Mouse (Mus musculus): ENCODE measurements around the gene Mxra8. TPM values are rescaled to one million over a fixed set of nuclear protein-coding genes. Genes with fewer than 3 reads are reported as not detected.

The Mxra8 gene
- polyA plus RNA-seq (2015; fragmentation: Nextera tagmentation; extraction: Ambion mirVana) = 15.0 and 19.0 TPM in 2 replicates

- WGBS = 2% methylated on average over 16 of the region's 16 CpGs
- peak within 1 kb of the TSS; percentile 37; the same call in 1 of the 2 replicates for H3K9ac ChIP-seq (replicated peaks)
- peak; percentile 54; the same call in 1 of the 2 replicates for ATAC-seq (replicated peaks)
Observed at GRCm38 (mm10) chr4:155839483-155839910, at the start of gene Mxra8. Mxra8 (plus strand) TSS chr4:155839680.

DNA sequence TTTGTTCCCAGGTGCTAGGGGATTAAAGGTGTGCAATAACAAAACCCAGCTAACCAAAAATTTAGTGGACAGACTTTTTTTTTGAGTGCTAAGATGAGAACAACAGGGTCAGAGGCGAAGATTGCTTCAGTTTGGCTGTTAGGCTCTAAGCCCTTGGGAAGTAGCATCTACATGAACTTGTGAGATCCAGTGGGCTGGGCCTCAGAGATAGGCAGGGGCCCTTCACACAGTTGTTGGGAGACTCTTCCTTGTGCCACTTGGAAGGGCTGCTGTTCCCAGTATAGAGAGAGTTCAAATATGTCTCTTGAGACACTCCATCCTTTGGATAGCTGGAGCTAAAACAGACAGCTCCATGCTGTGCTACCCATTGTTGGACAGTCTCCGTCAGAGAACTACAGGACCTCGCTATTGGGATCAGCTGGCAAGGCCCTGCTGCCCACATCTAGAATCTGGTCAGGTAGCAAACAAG lies 49.4 kb upstream of the Mxra8 start, which contains the start of gene Ankrd65:
Ankrd65 (plus strand) TSS at position 419 of the 469 bp plus-strand sequence.
- WGBS = 82% methylated on average over 3 of the region's 3 CpGs
- Histone ChIP-seq H3K9ac (replicated peaks) (no peak within 1 kb of the TSS), H3K4me3 (no peak within 1 kb of the TSS), H3K36me3 (no peaks in the 10 kb centered on the region), H3K4me1 (peaks cover 3% of the 10 kb centered on the region; the same call in 1 of the 2 replicates), H3K27me3 (no peaks in the 10 kb centered on the region), H3K9me3 (no peaks in the 10 kb centered on the region), H3K27ac (replicated peaks) (no peak within 1 kb of the TSS), H3K4me2 (replicated peaks) (no peak within 1 kb of the TSS)
- ATAC-seq (replicated peaks) = no peak

More at GRCm38 (mm10) chr4:155839483-155839910, at the start of gene Mxra8:
- peak within 1 kb of the TSS; percentile 33 for H3K4me3 ChIP-seq
- no peak within 1 kb of the TSS for H3K27ac ChIP-seq (replicated peaks)
- peak within 1 kb of the TSS; percentile 50 for H3K4me2 ChIP-seq (replicated peaks)
- peaks cover 20% of the 10 kb centered on the region for H3K4me1 ChIP-seq
- H3K36me3 ChIP-seq = 0 out of 2 replicates have a peak, but pooled peaks cover 5% of the 10 kb centered on the region
- H3K27me3 ChIP-seq = peaks cover 13% of the 10 kb centered on the region
- H3K9me3 ChIP-seq = no peaks in the 10 kb centered on the region

DNA sequence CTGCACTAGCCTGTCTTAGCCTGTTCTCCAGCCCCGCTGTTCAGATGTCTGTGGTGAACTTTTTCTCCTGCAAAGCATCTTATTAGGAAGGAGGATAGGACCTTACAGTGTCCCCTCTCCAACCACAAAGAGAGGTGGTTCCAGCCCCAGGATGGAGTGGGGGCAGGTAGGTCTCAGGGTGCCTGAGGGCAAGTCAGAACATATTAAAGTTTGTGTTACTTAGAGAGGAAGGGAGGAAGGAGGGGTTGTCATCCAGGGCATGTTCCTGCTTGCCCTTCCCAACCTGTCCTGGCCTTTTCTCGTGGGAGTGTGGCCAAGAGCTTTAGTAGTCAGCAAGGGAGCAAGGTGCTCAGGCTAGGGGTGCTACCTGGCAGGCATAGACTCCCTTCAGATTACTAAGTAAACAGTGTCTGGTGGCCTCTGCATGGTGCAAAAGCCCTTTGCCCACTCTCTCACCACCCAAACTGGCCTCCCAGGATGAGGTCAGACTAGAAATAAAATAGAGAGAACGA lies 48.8 kb upstream of the Mxra8 start:
- H3K36me3 ChIP-seq = no peaks in the 10 kb centered on the region
- no peaks in the 10 kb centered on the region for H3K27me3 ChIP-seq
- 71% methylated on average over 3 of the region's 3 CpGs for WGBS
- no peaks in the 10 kb centered on the region for H3K4me1 ChIP-seq
- no peak overlapping the region for H3K27ac ChIP-seq (replicated peaks)
- no peak overlapping the region for H3K4me3 ChIP-seq
- H3K9ac ChIP-seq (replicated peaks) = no peak overlapping the region
- H3K4me2 ChIP-seq (replicated peaks) = no peak overlapping the region
- H3K9me3 ChIP-seq = no peaks in the 10 kb centered on the region
- no peak for ATAC-seq (replicated peaks)

DNA sequence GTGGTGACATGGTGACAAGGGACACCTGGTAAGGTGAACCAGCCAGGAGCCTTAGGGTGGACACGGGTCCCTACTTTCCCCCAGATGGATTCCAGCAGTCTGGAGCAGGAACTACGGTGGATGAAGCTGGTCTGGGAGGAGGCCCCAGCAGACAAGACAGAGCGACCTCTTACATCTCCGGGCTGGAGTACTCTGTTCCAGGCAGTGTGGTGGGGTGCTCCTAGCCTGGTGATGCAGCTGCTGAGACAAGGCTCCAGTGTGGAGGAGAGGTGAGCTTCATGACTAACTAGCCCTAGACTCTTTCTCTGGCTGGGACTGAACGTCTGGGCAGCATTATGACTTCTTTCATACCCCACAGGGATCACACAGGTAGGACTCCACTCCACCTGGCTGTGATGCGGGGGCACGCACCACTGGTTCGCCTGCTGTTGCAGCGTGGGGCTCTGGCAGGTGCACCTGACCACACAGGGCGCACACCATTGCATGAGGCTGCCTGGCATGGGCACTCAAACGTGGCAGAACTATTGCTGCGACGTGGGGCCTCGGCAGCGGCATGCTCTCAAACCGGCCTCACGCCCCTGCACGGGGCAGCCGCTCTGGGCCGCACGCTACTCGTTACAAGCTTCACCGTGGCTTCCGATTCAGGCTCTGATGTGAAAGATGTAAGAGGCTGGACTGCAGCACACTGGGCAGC lies 48.1 kb upstream of the Mxra8 start:
- no peak overlapping the region for H3K4me2 ChIP-seq (replicated peaks)
- no peaks in the 10 kb centered on the region for H3K36me3 ChIP-seq
- no peaks in the 10 kb centered on the region for H3K27me3 ChIP-seq
- no peak for ATAC-seq (replicated peaks)
- H3K9ac ChIP-seq (replicated peaks) = no peak overlapping the region
- no peaks in the 10 kb centered on the region for H3K4me1 ChIP-seq
- H3K9me3 ChIP-seq = no peaks in the 10 kb centered on the region
- H3K27ac ChIP-seq (replicated peaks) = no peak overlapping the region
- 80% methylated on average over 24 of the region's 24 CpGs for WGBS
- H3K4me3 ChIP-seq = no peak overlapping the region

DNA sequence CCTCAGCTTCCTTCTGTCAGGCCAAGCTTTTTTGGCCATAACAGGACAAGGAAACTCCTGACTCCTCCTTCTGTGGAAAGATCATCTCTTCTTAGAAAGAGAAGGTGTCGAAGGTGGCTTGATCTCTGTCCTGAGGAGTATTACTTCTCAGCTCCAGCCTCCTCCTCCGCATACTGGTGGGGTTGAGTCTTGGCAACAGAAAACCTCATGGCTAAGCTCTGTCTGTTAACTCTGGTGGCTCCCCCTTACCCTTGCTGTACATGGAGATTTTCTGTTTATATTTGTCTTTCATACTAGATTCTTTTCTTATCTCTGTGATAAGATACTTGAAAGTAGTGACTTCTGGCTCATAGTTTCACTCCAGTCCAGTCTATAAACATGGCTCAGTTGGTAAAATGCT lies 45.8 kb upstream of the Mxra8 start:
- WGBS = 86% methylated on average over 2 of the region's 2 CpGs
- Histone ChIP-seq H3K4me2 (replicated peaks) (no peak overlapping the region), H3K9ac (replicated peaks) (no peak overlapping the region), H3K36me3 (no peaks in the 10 kb centered on the region), H3K27me3 (no peaks in the 10 kb centered on the region), H3K4me1 (no peaks in the 10 kb centered on the region), H3K9me3 (no peaks in the 10 kb centered on the region), H3K27ac (replicated peaks) (no peak overlapping the region), H3K4me3 (no peak overlapping the region)
- ATAC-seq (replicated peaks) = no peak

DNA sequence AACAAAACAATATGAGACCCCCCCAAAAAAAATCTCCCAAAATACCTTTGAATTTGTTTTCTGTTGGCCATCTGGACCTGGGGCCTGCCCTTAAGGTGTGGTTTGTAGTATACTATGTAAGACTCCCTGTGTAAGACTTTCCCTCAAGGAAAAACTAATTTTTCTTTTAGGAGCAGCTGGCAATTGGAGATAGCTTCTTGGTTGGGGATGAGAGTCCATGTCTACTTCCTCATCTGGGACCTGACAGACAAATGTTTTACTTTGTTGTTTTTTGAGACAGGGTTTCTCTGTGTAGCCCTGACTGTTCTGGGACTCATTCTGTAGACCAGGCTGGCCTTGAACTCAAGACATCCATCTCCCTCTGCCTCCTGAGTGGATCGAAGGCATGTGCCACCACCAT lies 37.4 kb upstream of the Mxra8 start:
- H3K4me3 ChIP-seq = no peak overlapping the region

DNA sequence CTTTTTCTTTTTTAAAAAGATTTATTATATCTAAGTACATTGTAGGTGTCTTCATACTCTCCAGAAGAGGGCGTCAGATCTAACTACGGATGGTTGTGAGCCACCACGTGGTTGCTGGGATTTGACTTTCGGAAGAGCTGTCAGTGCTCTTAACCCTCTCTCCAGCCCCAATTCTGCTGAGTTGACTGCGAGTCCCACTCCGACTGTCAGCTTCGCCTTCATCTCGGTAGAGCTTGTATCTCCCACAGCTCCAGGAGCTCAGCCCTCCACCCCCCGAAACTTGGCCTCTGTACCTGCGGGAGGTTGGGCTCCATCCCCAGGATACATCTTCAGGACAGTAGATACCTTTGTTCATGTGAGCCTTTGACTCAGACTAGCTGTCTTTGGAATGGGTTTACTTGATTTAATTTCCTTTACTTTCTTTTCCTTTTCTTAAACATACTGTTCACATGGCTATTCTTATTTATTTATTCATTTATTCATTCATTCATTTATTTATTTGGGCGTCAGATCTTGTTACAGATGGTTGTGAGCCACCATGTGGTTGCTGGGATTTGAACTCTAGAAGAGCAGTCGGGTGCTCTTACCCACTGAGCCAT lies 36.6 kb upstream of the Mxra8 start, which contains the start of gene Mrpl20:
Mrpl20 (plus strand) TSS at position 138 of the 599 bp plus-strand sequence.
- Histone ChIP-seq H3K4me3 (peak within 1 kb of the TSS; percentile 57), H3K27ac (replicated peaks) (peak within 1 kb of the TSS; percentile 59), H3K9me3 (no peaks in the 10 kb centered on the region), H3K36me3 (peaks cover 14% of the 10 kb centered on the region), H3K4me2 (replicated peaks) (peak within 1 kb of the TSS; percentile 62), H3K4me1 (peaks cover 26% of the 10 kb centered on the region), H3K27me3 (no peaks in the 10 kb centered on the region), H3K9ac (replicated peaks) (peak within 1 kb of the TSS; percentile 69)
- WGBS = 7% methylated on average over 12 of the region's 12 CpGs
- 0 out of 2 replicates have a peak, but pooled peaks have one; percentile 44 for ATAC-seq (replicated peaks)

More for the DNA sequence above, 37.4 kb upstream of the Mxra8 start:
- Histone ChIP-seq H3K4me1 (peaks cover 26% of the 10 kb centered on the region), H3K4me2 (replicated peaks) (no peak overlapping the region), H3K9me3 (no peaks in the 10 kb centered on the region), H3K27me3 (no peaks in the 10 kb centered on the region), H3K27ac (replicated peaks) (no peak overlapping the region), H3K9ac (replicated peaks) (no peak overlapping the region), H3K36me3 (peaks cover 8% of the 10 kb centered on the region)
- ATAC-seq (replicated peaks) = no peak
- WGBS = 100% methylated on average over 1 of the region's 1 CpGs

- under 1% methylated on average over 58 of the region's 58 CpGs for WGBS
- Histone ChIP-seq H3K36me3 (peaks cover 20% of the 10 kb centered on the region), H3K4me2 (replicated peaks) (peak overlapping the region; percentile 62), H3K4me1 (peaks cover 26% of the 10 kb centered on the region), H3K9ac (replicated peaks) (peak overlapping the region; percentile 69), H3K4me3 (peak overlapping the region; percentile 57), H3K27ac (replicated peaks) (peak overlapping the region; percentile 59), H3K9me3 (no peaks in the 10 kb centered on the region), H3K27me3 (no peaks in the 10 kb centered on the region)
- ATAC-seq (replicated peaks) = peak; percentile 98
Observed at GRCm38 (mm10) chr4:155803340-155804041, 36.0 kb upstream of the Mxra8 start.

DNA sequence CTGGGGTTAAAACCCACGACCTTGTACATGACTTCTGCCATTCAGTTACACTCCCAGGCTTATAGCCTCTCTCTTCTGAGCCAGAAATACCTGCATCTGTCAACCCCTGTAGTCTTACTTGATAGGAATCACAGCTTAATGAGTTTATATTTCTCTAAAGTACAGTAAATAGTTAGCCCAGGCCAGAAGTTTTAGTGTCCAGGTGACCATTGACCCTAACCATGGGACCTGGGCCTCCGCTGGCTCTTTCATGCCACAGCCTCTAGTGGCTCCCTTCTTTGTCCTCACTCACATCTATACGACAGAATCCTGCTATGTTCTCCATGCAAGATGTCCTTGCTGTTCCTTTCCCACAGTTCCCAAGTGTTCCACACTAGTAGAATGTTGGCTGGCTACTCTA lies 31.6 kb upstream of the Mxra8 start:
- no peak for ATAC-seq (replicated peaks)
- 93% methylated on average over 3 of the region's 3 CpGs for WGBS
- Histone ChIP-seq H3K27ac (replicated peaks) (no peak overlapping the region), H3K36me3 (peaks cover 44% of the 10 kb centered on the region), H3K4me3 (no peak overlapping the region), H3K4me1 (peaks cover 30% of the 10 kb centered on the region), H3K9ac (replicated peaks) (no peak overlapping the region), H3K27me3 (no peaks in the 10 kb centered on the region), H3K4me2 (replicated peaks) (no peak overlapping the region), H3K9me3 (no peaks in the 10 kb centered on the region)

DNA sequence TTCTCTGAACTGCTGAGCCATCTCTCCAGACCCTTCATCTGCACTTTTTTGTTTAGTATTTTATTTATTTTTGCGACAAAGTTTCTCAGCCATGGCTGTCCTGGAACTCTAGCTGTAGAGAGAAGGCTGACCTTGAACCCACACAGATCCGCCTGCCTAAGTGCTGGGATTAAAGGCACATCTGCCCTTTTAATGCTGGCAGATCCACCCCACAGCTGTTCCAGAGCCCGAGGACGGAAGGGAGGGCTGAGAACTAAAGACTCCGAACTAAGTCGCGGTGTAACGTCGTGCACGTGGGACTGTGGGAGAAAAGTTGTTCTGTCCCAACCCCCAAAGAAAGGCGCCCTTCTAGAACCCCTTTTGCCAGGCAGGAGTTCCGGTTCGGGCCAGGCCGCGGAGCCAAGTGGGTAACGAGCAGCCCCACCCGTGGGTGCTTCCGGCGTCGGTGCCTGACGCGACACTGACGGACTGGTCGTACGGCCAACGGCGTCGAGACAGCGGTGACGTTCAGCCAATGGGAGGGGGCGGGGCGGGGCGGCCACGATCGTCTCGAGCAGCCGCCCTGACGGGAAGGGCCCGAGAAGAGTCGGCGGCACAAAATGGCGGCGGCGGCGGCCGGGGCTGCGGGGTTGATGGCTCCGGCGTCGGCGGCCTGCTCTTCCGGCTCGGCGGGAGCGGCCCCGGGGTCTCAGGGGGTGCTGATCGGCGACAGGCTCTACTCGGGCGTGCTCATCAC lies 27.4 kb upstream of the Mxra8 start, which contains the start of gene Ccnl2:
Ccnl2 (plus strand) TSS at position 561 of the 736 bp plus-strand sequence.
- H3K9ac ChIP-seq (replicated peaks) = peak within 1 kb of the TSS; percentile 94
- no peaks in the 10 kb centered on the region for H3K9me3 ChIP-seq
- H3K4me1 ChIP-seq = peaks cover 25% of the 10 kb centered on the region
- peak within 1 kb of the TSS; percentile 88 for H3K27ac ChIP-seq (replicated peaks)
- H3K27me3 ChIP-seq = no peaks in the 10 kb centered on the region
- peak within 1 kb of the TSS; percentile 97 for H3K4me3 ChIP-seq
- peaks cover 67% of the 10 kb centered on the region for H3K36me3 ChIP-seq
- ATAC-seq (replicated peaks) = peak; percentile 99
- H3K4me2 ChIP-seq (replicated peaks) = peak within 1 kb of the TSS; percentile 88
- under 1% methylated on average over 60 of the region's 60 CpGs for WGBS

GRCm38 (mm10) chr4:155812665-155813181 lies 26.8 kb upstream of the Mxra8 start:
- Histone ChIP-seq H3K36me3 (peaks cover 68% of the 10 kb centered on the region), H3K27me3 (no peaks in the 10 kb centered on the region), H3K27ac (replicated peaks) (peak overlapping the region; percentile 81), H3K4me3 (peak overlapping the region; percentile 97), H3K9ac (replicated peaks) (peak overlapping the region; percentile 94), H3K4me2 (replicated peaks) (peak overlapping the region; percentile 88), H3K4me1 (peaks cover 25% of the 10 kb centered on the region), H3K9me3 (no peaks in the 10 kb centered on the region)
- under 1% methylated on average over 46 of the region's 49 CpGs for WGBS
- peak; percentile 45 for ATAC-seq (replicated peaks)

All from forebrain, embryonic 15.5 days (tissue).